ENCODE assay signal across 13 mouse cellular contexts in the genomic region with DNA sequence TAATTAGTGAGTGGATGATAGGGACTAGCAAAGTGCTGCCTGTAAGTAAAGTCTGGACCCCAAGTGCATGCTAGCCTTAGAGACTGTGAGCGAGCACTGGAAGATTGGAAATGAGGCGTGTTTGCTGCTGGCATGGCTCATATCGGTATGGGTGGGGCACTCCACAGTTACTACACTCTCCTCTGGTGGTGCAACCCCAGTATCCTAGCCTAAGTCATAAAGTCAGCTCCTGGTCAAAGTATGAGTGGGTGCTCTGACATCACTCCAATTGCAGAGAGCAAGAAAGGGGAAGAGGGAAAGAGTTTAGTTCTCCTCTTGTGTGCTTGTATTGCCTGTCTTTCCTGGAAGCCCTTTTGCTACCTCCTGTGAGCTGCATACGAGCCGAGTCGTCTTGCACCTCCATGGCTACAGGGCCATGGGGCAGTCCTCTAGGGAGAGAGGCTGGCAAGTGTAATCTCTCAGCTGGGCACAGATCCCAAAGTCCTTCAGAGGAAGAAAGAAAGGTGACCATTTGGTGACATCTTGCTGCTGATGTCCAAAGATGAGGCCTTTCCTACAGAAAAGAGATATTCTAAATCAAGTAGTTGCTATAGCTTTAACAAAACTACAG.
A peak's percentile ranks its signal among the peaks of the same experiment; 100 is the strongest.
DNase-seq lines count a peak whose midpoint lies in the region; ATAC-seq and TF ChIP-seq lines count a peak whose summit lies in the region.
"Had no signal": no experiment of that assay in that cellular context is flagged by ENCODE, and none has a peak within 500 bp of the region (broad histone marks: within the 10 kb centered on the region; RNA-seq: fewer than 3 reads in every experiment).

No protein-coding gene starts in this region.

- WGBS in midbrain, embryonic 11.5 days = 81% methylated on average over 6 of the region's 6 CpGs
- 66% methylated on average over 6 of the region's 6 CpGs for WGBS in midbrain, embryonic 14.5 days
- 92% methylated on average over 6 of the region's 6 CpGs for WGBS in thymus, adult 2 months

- no peak overlapping the region for H3K9ac ChIP-seq in midbrain, embryonic 11.5 days (ENCODE audit: low read length)
- H3K9ac ChIP-seq in midbrain, embryonic 14.5 days (replicated peaks; ENCODE audit: low read length) = no peak overlapping the region
- H3K9ac ChIP-seq: embryonic facial prominence, embryonic 15.5 days had no signal

- no peak for TF ChIP-seq POLR2A in thymus, adult 2 months (IDR thresholded peaks at IDR 0.05; ENCODE audit: control insufficient read depth, extremely low read depth, insufficient read depth, low read length, poor library complexity)

- no peak overlapping the region for H3K4me2 ChIP-seq in midbrain, embryonic 11.5 days
- no peak overlapping the region for H3K4me2 ChIP-seq in midbrain, embryonic 14.5 days (ENCODE audit: low read length)
- H3K4me2 ChIP-seq: embryonic facial prominence, embryonic 15.5 days; heart, embryonic 11.5 days had no signal

- H3K27ac ChIP-seq in midbrain, embryonic 11.5 days (ENCODE audit: low read depth, low read length) = no peak overlapping the region
- no peak overlapping the region for H3K27ac ChIP-seq in midbrain, embryonic 14.5 days (replicated peaks; ENCODE audit: low read depth, low read length)
- no peak overlapping the region for H3K27ac ChIP-seq in thymus, adult 2 months (ENCODE audit: control insufficient read depth, insufficient read depth, low read length)
- H3K27ac ChIP-seq: embryonic facial prominence, embryonic 15.5 days; left cerebral cortex, adult 2 months had no signal

- H3K36me3 ChIP-seq in midbrain, embryonic 11.5 days (ENCODE audit: control insufficient read depth, insufficient read depth, low read length) = no peaks in the 10 kb centered on the region
- H3K36me3 ChIP-seq in midbrain, embryonic 14.5 days (ENCODE audit: control insufficient read depth, insufficient read depth, low read length) = no peaks in the 10 kb centered on the region
- no peaks in the 10 kb centered on the region for H3K36me3 ChIP-seq in thymus, adult 2 months (ENCODE audit: control insufficient read depth, insufficient read depth, low read length)
- H3K36me3 ChIP-seq: embryonic facial prominence, embryonic 15.5 days had no signal

- H3K9me3 ChIP-seq in midbrain, embryonic 11.5 days (ENCODE audit: control insufficient read depth, low read length) = no peaks in the 10 kb centered on the region
- no peaks in the 10 kb centered on the region for H3K9me3 ChIP-seq in midbrain, embryonic 14.5 days (ENCODE audit: control insufficient read depth, low read length)
- H3K9me3 ChIP-seq: embryonic facial prominence, embryonic 15.5 days had no signal

- peak; percentile 29 to 48 for DNase-seq in cerebellum, postnatal 14 days
- DNase-seq in cerebellum, adult 11 months = no peak
- peak; percentile 6 for DNase-seq in midbrain, embryonic 11.5 days (ENCODE audit: low spot score, missing footprints)
- no peak for DNase-seq in midbrain, embryonic 14.5 days
- DNase-seq in lung, postnatal 25 days (ENCODE audit: low spot score) = peak; percentile 33
- no peak for DNase-seq in kidney, adult 18-20 months
- no peak for DNase-seq in thymus, adult 2 months
- DNase-seq: heart, postnatal 36 days; kidney, adult 9 months had no signal

- no peak overlapping the region for H3K4me3 ChIP-seq in midbrain, embryonic 11.5 days (ENCODE audit: low read depth, low read length)
- no peak overlapping the region for H3K4me3 ChIP-seq in midbrain, embryonic 14.5 days (replicated peaks; ENCODE audit: low read depth, low read length)
- no peak overlapping the region for H3K4me3 ChIP-seq in thymus, adult 2 months (ENCODE audit: control insufficient read depth, insufficient read depth, low read length)
- H3K4me3 ChIP-seq: embryonic facial prominence, embryonic 15.5 days; left cerebral cortex, adult 2 months had no signal

- ATAC-seq in midbrain, embryonic 11.5 days (ENCODE audit: low FRiP score) = no peak
- no peak for ATAC-seq in midbrain, embryonic 14.5 days (ENCODE audit: low FRiP score, low TSS enrichment)
- ATAC-seq: forebrain, embryonic 14.5 days had no signal

- no peaks in the 10 kb centered on the region for H3K4me1 ChIP-seq in midbrain, embryonic 11.5 days (ENCODE audit: control insufficient read depth, insufficient read depth, low read length)
- peaks cover 15% of the 10 kb centered on the region; the same call in 1 of the 2 replicates for H3K4me1 ChIP-seq in midbrain, embryonic 14.5 days (ENCODE audit: control insufficient read depth, insufficient read depth, low read length)
- no peaks in the 10 kb centered on the region for H3K4me1 ChIP-seq in thymus, adult 2 months (replicated peaks; ENCODE audit: control insufficient read depth, insufficient read depth, low read length)

- H3K27me3 ChIP-seq in midbrain, embryonic 11.5 days (ENCODE audit: control insufficient read depth, insufficient read depth, low read length) = no peaks in the 10 kb centered on the region
- H3K27me3 ChIP-seq in midbrain, embryonic 14.5 days (ENCODE audit: control insufficient read depth, insufficient read depth, low read length) = no peaks in the 10 kb centered on the region
- no peaks in the 10 kb centered on the region for H3K27me3 ChIP-seq in thymus, adult 2 months (ENCODE audit: control insufficient read depth, insufficient read depth, low read length)
- H3K27me3 ChIP-seq: embryonic facial prominence, embryonic 15.5 days had no signal

- TF ChIP-seq CTCF in thymus, adult 2 months (IDR thresholded peaks at IDR 0.05; ENCODE audit: borderline replicate concordance, control insufficient read depth, extremely low read depth, insufficient read depth, low read length, poor library complexity) = no peak

Comparison
In these comparisons a context has a peak if more than half of its experiments do, and no peak if none do; other contexts are left out.
1. DNase-seq: peak in cerebellum, postnatal 14 days (2 of 2), midbrain, embryonic 11.5 days (single experiment) and lung, postnatal 25 days (single experiment); none in cerebellum, adult 11 months (single experiment), midbrain, embryonic 14.5 days (single experiment), kidney, adult 18-20 months (single experiment) and thymus, adult 2 months (single experiment).